Mouse (Mus musculus) lung, adult 18-20 months (tissue): ENCODE measurements around the gene Usp5.
A peak's percentile ranks its signal among the peaks of the same experiment; 100 is the strongest.
"Not testable (repeated sequence)": the region's sequence is repeated elsewhere in the genome, so short reads cannot be mapped to it uniquely, and the experiment has no call there.

Experiments used
- DNase-seq, 2 experiments: peaks; one replicate each; pipeline ENCODE4 v3.0.0; 2022; ENCODE audit warnings: mixed read lengths in 2 of 2

Usp5 gene

DNA sequence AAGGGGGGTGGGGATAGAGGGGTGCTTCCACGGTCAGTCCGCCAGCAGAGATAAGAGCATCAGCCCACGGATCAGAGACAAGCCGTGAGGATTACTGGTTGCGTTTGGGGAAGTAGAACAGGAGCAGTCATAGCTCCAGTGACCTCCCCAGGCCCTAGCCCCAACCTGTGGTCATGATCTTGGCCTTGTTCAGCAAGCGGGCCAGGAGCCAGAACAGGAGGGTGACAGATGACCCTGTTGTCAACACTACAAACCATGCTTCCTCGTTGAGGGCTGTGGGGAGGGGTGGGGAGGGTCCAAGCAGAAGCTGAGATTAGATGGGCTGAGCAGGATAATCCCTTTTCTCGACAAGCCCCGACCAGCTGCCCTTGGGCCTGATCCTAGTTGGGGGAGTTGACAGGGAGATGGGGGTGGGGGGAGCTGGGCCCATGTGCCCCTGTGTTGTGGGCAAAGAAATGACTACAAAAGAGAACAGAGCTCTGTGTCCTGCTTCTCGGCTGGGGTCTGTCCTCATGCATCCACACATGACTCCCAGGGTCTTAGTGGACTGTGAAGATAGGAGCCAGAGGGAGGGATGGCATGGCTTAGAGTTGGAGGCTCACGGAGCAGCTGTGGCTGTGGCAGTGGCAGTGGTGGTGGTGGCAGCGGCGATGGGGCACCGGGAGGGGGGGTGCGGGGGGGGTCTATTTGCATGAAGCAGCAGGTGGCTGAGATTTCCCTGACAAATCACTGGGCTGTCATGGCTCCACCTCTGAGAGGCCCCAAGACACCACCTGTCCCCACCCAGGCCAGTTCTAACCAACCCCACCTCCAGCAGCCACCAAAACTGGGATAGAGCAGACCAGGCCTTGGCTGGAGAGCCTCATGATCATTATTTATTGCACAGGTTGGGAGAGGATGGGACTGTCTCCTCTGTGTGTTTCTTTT is 11.2 kb upstream of the Usp5 start, which contains the start of gene Gnb3:
TSS of gene Gnb3 (minus strand) at position 35 of the 927 bp plus-strand sequence.
- no peak for DNase-seq

- no peak for DNase-seq
Measured at GRCm38 (mm10) chr6:124839805-124840204, 10.5 kb upstream of the Usp5 start.

DNA sequence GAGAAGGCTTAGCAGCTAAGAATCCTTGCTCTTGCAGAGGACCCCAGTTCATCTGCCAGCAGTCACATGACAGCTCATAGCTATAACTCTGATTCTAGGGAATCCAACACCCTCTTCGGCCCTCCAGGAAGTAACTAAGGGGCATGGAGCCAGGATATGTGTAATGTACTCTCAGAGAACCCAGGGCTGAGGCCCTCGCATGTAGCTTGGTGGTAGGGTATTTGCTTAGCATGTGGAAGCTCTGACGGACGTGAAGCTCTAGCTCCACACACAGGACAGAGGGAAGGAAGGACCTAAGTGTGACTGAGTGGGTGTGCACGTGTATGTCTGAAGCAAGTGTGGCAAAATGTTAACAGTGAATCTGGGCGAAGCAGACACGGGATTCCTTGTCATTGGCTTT is 7.1 kb upstream of the Usp5 start:
- no peak for DNase-seq

DNA sequence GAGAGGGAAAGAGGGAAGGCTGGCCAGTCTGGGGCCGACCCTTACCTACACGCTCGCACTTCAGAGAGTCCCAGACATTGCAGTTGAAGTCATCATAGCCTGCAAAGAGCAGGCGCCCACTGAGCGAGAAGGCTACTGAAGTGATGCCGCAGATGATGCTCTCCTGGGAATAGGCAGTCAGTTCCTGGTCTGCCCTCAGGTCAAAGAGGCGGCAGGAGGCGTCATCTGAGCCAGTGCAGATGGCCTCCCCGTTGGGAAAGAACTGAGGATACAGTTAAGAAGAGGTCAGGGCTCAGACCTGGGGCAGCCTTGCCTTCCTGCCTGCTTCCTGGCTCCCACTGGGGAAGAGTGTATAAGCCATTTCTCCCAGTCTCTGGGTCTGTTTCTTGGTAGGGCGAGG is 6.2 kb upstream of the Usp5 start:
- DNase-seq, result peak in 1 of 2 experiments; percentile 29

GRCm38 (mm10) chr6:124834512-124835081 is 5.3 kb upstream of the Usp5 start:
- peak; percentile 25 to 38 for DNase-seq

GRCm38 (mm10) chr6:124831649-124832048 is 2.4 kb upstream of the Usp5 start:
- no peak for DNase-seq

- not testable (repeated sequence) for DNase-seq
Measured at GRCm38 (mm10) chr6:124831199-124831598, 1.9 kb upstream of the Usp5 start.

DNA sequence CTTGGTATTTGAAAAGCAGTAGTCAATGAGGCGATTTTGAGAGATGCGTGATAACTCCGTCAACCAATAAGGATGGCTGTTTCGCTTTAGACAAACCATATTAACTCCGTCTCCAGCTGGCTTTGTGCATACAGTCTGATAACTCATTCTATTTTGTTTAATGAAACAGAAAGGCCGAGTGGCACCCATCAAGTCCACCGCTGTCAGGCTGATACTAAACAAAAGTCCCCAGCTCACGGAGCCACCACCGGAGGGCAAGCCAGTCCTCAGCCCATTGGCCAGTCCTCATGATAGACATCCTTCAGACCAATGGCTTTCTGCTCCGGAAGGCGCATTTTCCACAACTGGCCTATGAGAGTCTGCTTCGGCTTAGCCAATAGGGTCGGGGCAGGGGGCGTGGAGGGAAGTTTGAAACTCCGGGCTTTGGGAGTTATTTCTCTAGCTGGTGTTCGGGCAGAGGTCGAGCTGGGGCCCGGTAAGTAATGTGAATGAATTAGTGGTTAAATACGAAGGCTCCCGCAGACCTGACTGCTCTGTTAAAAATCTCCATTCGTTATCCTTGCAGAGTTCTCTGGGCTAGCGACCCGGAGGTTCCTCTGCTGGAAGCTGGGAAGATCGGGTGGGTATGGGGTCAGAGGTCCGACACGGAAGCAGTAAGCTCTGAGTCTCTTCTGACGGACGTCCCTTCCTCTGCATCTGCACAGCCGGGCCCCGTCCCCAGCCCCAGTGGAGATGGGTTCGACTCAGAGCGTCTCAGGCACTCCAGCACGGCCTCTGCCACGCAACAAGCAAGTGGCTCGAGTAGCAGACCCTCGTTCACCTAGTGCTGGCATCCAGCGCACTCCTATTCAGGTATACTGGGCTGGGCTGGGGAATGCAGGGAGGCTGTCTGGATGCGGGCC is 766 bp upstream of the Usp5 start:
- DNase-seq, result peak; percentile 96

DNA sequence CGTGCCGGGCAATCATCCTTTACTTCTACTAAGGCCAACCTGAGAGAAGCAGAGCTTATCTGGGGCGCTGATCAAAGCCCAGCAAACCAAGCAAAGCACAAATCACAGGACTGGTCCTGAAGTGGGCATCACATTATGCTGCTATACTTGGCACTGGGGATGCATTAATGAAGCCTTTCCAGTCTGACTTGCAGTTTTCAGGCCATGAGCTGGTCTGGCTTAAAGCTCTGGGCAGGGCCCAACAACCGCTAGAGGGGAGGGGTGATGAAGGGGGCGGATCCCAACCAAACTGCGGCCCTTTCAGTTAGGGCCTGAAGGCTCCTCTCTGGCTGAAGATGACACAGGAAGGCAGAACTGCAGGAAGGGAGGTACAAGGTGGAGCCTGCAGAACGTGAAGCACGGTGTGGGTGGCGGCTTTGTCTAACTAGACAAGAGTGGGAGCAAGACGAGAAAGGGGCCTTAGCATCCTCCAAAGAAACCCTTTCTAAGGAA is 1.1 kb downstream of the Usp5 start:
- peak; percentile 36 to 42 for DNase-seq

- no peak for DNase-seq
Measured at GRCm38 (mm10) chr6:124822049-124822448, 7.2 kb downstream of the Usp5 start.

DNA sequence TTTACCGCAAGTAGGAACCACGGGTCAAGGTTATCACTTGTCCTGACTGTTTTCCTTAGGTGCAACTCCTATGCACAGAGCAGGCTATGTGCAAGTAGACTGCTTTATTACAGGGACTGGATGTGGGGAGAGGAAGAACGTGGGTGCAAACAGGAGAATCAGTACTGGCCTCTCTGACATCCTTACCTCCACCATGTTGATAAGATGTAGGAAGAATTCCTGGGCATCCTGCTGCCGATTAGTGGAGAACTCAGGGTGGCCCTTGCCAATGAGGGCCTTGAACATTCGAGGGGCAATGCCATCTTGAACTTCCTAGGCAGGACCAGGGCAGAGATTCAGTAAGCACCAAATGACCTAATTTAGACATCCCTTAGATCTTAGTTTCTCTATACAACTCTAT is 8.4 kb downstream of the Usp5 start:
- no peak for DNase-seq

GRCm38 (mm10) chr6:124817971-124818370 is 11.3 kb downstream of the Usp5 start:
- DNase-seq, result peak in 1 of 2 experiments; percentile 17

GRCm38 (mm10) chr6:124817563-124817962 is 11.7 kb downstream of the Usp5 start:
- DNase-seq, result no peak

DNA sequence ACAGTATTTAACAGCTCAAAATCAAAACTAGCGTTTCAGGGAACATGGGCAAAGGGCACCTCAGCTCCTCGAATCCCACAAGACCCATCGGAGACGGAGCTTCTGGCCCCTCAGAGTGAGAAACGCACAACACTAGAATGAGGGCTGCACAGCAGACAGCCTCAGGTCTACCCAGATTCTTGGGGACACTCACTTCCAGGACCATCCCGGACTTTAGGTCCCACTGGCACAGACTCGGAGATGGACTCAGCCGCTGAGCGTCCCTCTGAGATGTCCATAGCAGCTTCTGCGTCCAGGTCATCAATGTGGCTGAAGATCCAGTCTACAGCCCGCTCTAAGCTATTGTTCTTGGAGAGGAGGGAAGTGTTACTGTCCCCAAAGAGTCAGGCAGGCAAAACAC is 12.2 kb downstream of the Usp5 start:
- DNase-seq, result no peak

DNA sequence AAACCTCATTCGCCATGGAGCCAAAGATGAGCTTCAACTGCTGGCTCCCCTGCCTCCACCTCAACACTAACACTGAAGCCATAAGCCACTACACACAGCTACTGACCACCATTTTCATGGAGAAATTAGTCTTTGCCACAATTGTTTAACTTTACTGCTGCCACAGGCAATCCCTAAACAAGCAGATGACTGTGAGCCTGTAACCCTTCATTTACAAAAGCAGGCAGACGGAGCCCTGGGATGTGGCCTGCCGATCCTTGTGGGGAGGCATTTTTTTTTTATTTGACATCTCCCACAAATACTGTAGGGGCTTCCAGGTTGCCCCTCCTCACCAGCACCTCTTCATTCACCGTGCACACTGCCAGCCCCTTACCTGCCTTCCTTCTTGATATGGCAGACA is 12.7 kb downstream of the Usp5 start:
- DNase-seq, result no peak

DNA sequence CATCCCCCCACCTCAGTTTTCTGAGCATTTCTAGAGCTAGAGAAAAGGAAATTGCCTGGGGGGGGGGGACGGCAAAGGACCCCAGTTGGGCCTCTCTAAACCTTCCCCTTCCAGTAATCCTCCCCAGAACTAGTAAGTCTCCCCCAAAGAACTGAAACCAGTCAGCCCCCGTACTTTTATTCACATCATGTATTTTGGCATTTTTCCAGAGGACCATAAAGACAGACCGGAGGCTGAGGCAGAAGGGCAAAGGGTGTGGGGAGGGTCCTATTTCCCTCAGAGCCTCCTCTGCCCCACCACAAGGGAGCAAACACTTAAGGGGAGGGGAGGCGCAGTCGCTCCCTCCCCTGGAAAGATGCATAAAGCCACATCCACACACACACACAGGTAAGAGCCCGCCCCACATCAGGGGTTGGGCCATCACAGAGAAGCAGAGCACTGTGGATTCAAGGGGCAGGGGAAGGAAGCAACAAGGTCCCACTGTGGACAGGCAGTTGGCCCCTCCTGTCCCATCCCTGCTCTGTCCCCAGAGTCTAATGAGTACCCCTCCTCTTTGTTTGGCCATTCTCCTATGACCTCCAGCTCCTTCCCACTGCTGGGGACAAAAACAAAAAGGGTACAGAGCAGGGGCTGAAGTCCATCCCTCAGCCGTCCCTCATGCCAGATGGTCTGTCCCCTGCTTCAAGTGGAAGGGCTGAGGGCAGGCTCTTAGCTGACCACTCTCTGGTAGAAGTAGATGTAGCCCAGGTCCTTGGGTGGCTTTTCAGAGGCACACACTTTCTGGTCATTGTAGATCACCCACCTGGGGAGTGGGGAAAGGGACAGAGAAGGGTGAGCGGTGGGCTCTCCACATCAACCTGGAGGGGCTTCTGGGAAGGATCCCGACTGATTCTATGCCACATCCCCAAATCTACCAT is 14.2 kb downstream of the Usp5 start:
- DNase-seq, result no peak

GRCm38 (mm10) chr6:124814448-124814847 is 14.8 kb downstream of the Usp5 start:
- no peak for DNase-seq

DNA sequence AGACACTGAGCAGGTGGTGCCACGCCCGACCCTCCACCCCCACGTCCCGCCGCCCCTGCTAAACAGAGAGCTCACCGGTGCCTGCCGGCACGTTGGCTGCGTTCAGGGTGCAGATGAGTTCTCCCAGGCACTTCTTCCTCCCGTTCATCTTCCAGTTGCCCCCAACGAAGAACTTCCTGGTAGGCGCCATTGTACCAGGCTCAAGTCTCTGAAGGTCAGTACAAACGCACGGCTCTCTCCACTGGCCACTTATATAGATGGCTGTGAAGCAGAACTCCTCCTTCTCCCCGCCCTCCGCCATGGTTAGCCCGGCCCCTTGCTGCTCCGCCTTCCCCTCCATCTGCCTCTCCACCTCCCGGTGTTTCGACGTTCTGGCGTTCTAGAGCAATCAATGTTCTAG is 15.4 kb downstream of the Usp5 start, which contains the start of gene Tpi1:
TSS of gene Tpi1 (minus strand) at position 364 of the 400 bp plus-strand sequence.
- DNase-seq, result peak; percentile 95

DNA sequence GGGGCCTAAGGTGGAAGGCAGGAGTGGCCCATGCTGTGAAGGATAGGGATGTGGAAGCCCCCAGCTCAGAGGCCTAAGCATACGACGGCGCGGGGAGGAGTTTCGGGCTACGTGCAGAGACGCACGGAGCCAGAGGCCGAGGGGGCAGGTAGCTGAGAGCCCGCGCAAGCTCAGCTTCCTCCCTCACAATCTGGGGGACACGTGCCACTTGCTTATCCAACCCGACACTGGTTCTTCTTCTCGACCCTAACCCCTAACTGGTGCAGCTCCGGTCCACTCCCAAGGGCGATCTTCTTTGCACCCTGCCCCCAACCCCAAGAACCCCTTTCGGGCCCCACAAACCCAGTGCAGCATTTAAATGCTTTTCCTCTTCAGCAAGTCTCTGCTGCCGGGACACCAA is 15.8 kb downstream of the Usp5 start:
- peak; percentile 63 to 66 for DNase-seq

DNA sequence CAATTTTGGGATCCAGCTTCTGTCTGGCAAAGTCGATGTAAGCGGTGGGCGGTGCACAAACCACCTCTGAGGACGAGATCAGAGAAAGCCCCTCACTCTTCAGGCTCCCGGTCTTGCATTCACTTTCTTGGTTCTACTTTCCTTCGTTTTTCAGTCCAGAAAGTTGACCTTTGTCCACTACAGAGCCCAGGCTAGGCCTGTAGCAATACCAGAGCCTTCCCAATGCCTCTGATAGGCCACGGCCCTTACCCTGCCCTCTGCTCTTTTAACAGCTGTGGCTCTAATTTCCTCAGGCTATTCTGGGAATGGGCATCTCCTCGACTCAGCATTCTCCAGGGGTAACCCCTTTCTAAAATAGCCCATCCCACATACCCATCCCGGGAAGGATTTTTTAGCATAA is 16.4 kb downstream of the Usp5 start:
- no peak for DNase-seq

GRCm38 (mm10) chr6:124811701-124812560 is 17.4 kb downstream of the Usp5 start:
- DNase-seq, result no peak
